9 mouse cellular contexts compared by ENCODE assay signal in the genomic region with DNA sequence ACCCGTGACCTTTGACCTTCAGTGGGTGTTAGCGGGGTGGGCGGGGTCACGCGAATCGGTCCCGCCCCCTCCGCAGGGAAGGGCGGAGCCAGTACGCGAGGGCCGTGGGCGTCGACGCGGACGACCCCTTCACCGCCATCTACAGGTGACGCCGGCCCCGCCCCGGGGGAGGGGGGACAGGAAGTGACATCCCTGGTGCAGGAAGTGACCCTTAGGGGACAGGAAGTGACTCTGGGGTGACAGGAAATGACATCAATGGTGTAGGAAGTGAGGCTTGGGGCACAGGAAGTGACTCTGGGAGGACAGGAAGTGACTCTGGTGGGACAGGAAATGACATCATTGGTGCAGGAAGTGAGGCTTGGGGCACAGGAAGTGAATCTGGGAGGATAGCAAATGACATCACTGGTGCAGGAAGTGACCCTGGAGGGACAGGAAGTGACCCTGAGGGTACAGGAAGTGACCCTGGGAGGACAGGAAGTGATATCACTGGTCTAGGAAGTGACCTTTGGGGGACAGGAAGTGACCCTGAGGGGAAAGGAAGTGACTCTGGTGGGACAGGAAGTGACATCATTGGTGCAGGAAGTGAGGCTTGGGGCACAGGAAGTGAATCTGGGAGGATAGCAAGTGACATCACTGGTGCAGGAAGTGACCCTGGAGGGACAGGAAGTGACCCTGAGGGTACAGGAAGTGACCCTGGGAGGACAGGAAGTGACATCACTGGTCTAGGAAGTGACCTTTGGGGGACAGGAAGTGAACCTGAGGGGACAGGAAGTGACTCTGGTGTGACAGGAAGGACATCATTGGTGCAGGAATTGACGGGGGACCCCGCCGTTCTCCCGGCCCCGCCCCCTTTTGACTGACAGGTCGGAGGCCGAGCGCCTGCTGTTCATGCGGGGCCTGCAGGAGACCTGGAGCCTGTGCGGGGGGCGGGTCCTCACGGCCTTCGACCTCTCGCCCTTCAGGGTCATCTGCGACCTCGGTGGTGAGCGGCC. TPM values are rescaled to one million over a fixed set of nuclear protein-coding genes. Genes with fewer than 3 reads are reported as not detected.
A peak's percentile ranks its signal among the peaks of the same experiment; 100 is the strongest.
DNase-seq lines count a peak whose midpoint lies in the region; ATAC-seq and TF ChIP-seq lines count a peak whose summit lies in the region.
"Had no signal": no experiment of that assay in that cellular context is flagged by ENCODE, and none has a peak within 500 bp of the region (broad histone marks: within the 10 kb centered on the region; RNA-seq: fewer than 3 reads in every experiment).

No protein-coding gene starts in this region.

- H3K9ac ChIP-seq in heart, adult 2 months (ENCODE audit: low read depth, low read length): no peak overlapping the region
- no peak overlapping the region for H3K9ac ChIP-seq in liver, embryonic 14.5 days (replicated peaks)

- no peak overlapping the region for H3K4me3 ChIP-seq in heart, adult 2 months
- H3K4me3 ChIP-seq in thymus, adult 2 months (ENCODE audit: control insufficient read depth, insufficient read depth, low read length): no peak overlapping the region
- peak overlapping the region in 1 of 2 experiments; percentile 6; a peak in 1 of 4 replicates for H3K4me3 ChIP-seq in liver, embryonic 14.5 days (ENCODE audit: insufficient read depth in 1 of 2, low read depth in 2 of 2, low read length in 2 of 2)

- TF ChIP-seq CTCF in heart, adult 2 months (IDR thresholded peaks at IDR 0.05): no peak
- no peak for TF ChIP-seq CTCF in thymus, adult 2 months (IDR thresholded peaks at IDR 0.05; ENCODE audit: borderline replicate concordance, control insufficient read depth, extremely low read depth, insufficient read depth, low read length, poor library complexity)
- TF ChIP-seq CTCF in liver, embryonic 14.5 days (IDR thresholded peaks at IDR 0.05; ENCODE audit: low read depth): no peak

- intact Hi-C loops in heart, adult 2 months (cut with DNase I): no loop called here
- intact Hi-C loops in heart, postnatal 14 days (cut with DNase I): no loop called here

- H3K27ac ChIP-seq in heart, adult 2 months: no peak overlapping the region
- no peak overlapping the region for H3K27ac ChIP-seq in thymus, adult 2 months (ENCODE audit: control insufficient read depth, insufficient read depth, low read length)
- no peak overlapping the region for H3K27ac ChIP-seq in liver, embryonic 14.5 days

- WGBS in heart, adult 2 months: 80% methylated on average over 39 of the region's 39 CpGs
- WGBS in thymus, adult 2 months: 92% methylated on average over 39 of the region's 39 CpGs
- WGBS in liver, embryonic 14.5 days (ENCODE audit: insufficient replicate concordance): 81% methylated on average over 39 of the region's 39 CpGs

- TF ChIP-seq EP300 in heart, adult 2 months (IDR thresholded peaks at IDR 0.05; ENCODE audit: insufficient read depth, low read depth, low read length): no peak
- TF ChIP-seq EP300 in liver, embryonic 14.5 days (IDR thresholded peaks at IDR 0.05; ENCODE audit: low read depth): no peak

- peaks cover 52% of the 10 kb centered on the region for H3K9me3 ChIP-seq in liver, embryonic 14.5 days (ENCODE audit: control insufficient read depth, low read length)

- ATAC-seq in liver, embryonic 14.5 days (ENCODE audit: insufficient read depth): peak; percentile 26; the same call in 1 of the 2 replicates

- no peaks in the 10 kb centered on the region for H3K4me1 ChIP-seq in heart, adult 2 months (ENCODE audit: control insufficient read depth, insufficient read depth, low read length)
- H3K4me1 ChIP-seq in thymus, adult 2 months (replicated peaks; ENCODE audit: control insufficient read depth, insufficient read depth, low read length): no peaks in the 10 kb centered on the region
- no peaks in the 10 kb centered on the region for H3K4me1 ChIP-seq in liver, embryonic 14.5 days (replicated peaks; ENCODE audit: control insufficient read depth in 2 of 2, insufficient read depth in 2 of 2, low read length in 1 of 2)

- H3K27me3 ChIP-seq in heart, adult 2 months (ENCODE audit: control insufficient read depth, insufficient read depth, low read length): no peaks in the 10 kb centered on the region
- H3K27me3 ChIP-seq in thymus, adult 2 months (ENCODE audit: control insufficient read depth, insufficient read depth, low read length): no peaks in the 10 kb centered on the region
- H3K27me3 ChIP-seq in liver, embryonic 14.5 days (ENCODE audit: control insufficient read depth, insufficient read depth, low read length): no peaks in the 10 kb centered on the region
- H3K27me3 ChIP-seq in splenic B cell, adult 2 months (ENCODE audit: control insufficient read depth, insufficient read depth, low read length, poor library complexity, severe bottlenecking): no peaks in the 10 kb centered on the region

- peak; percentile 1 to 17 for DNase-seq in heart, adult 2 months
- no peak for DNase-seq in heart, postnatal 14 days
- DNase-seq in thymus, postnatal 14 days: peak; percentile 34
- DNase-seq in thymus, adult 2 months: no peak
- DNase-seq in fat pad, adult 2 months (ENCODE audit: extremely low read depth, low read depth, low spot score): peak; percentile 10
- DNase-seq in liver, embryonic 14.5 days (ENCODE audit: low read depth in 3 of 3, low spot score in 3 of 3): no peak
- peak; percentile 80 for DNase-seq in splenic B cell, adult 2 months (ENCODE audit: low read depth, low spot score)
- DNase-seq in natural killer cell, adult 2 months (ENCODE audit: low spot score in 2 of 2): no peak

- TF ChIP-seq POLR2A in heart, adult 2 months (IDR thresholded peaks at IDR 0.05; ENCODE audit: insufficient read depth, low read depth, low read length): no peak
- no peak for TF ChIP-seq POLR2A in thymus, adult 2 months (IDR thresholded peaks at IDR 0.05; ENCODE audit: control insufficient read depth, extremely low read depth, insufficient read depth, low read length, poor library complexity)

- H3K79me2 ChIP-seq in heart, adult 2 months (replicated peaks; ENCODE audit: control insufficient read depth, insufficient read depth, low read length): no peaks in the 10 kb centered on the region

- no peak overlapping the region for H3K4me2 ChIP-seq in liver, embryonic 14.5 days (ENCODE audit: low read depth)

- H3K36me3 ChIP-seq in heart, adult 2 months (ENCODE audit: control insufficient read depth, insufficient read depth, low read length): no peaks in the 10 kb centered on the region
- no peaks in the 10 kb centered on the region for H3K36me3 ChIP-seq in thymus, adult 2 months (ENCODE audit: control insufficient read depth, insufficient read depth, low read length)
- no peaks in the 10 kb centered on the region; the same call in 1 of the 2 replicates for H3K36me3 ChIP-seq in liver, embryonic 14.5 days (replicated peaks; ENCODE audit: control insufficient read depth, insufficient read depth, low read depth)
- H3K36me3 ChIP-seq in splenic B cell, adult 2 months (ENCODE audit: control insufficient read depth, insufficient read depth, low read length, poor library complexity, severe bottlenecking): peaks cover 4% of the 10 kb centered on the region; the same call in 1 of the 2 replicates

RNA-seq across cellular contexts. Expression of gene Asmt, which starts 2.7 kb away (rescaled TPM):
- not detected for total RNA-seq in heart, adult 2 months (2021)
- polyA plus RNA-seq in heart, adult 2 months (2012; rRNA removed): not detected in 2 replicates
- total RNA-seq in heart, postnatal 14 days (2021): not detected
- not detected in 2 replicates for polyA plus RNA-seq in thymus, adult 2 months (2012; rRNA removed)
- polyA plus RNA-seq in liver, embryonic 14.5 days (2012; rRNA removed): not detected in 2 replicates
- polyA plus RNA-seq in liver, embryonic 14.5 days (2014; fragmentation: Nextera tagmentation; extraction: Ambion mirVana): not detected in 2 replicates
- polyA plus RNA-seq: small intestine, adult 2 months had no signal

Comparison
In these comparisons a context has a peak if more than half of its experiments do, and no peak if none do; other contexts are left out.
1. DNase-seq: peak in heart, adult 2 months (2 of 2), thymus, postnatal 14 days (single experiment), fat pad, adult 2 months (single experiment) and splenic B cell, adult 2 months (single experiment); none in heart, postnatal 14 days (0 of 2), thymus, adult 2 months (single experiment), liver, embryonic 14.5 days (0 of 3) and natural killer cell, adult 2 months (0 of 2).